Mouse (Mus musculus) olfactory bulb, adult 2 months (tissue): Measurements from ENCODE around the gene Dhh.

Experiments
- CTCF ChIP-seq: fragments of 200-500 bp; IDR thresholded peaks from 2 replicates; pipeline ENCODE4 v1.5.1; 2012; ENCODE audit warnings: low read depth, mild to moderate bottlenecking, low read length, moderate library complexity; ENCODE audit not compliant: insufficient read depth
- POLR2A ChIP-seq: fragments of 200-500 bp; IDR thresholded peaks from 2 replicates; pipeline ENCODE4 v1.6.1; 2012; ENCODE audit warnings: mild to moderate bottlenecking, low read depth, low read length, moderate library complexity; ENCODE audit not compliant: insufficient read depth

- TF ChIP-seq POLR2A (no peak), CTCF (no peak)
Measured at GRCm38 (mm10) chr15:98881656-98882008, 16.7 kb downstream of the Dhh start.
